Mouse (Mus musculus) hindbrain, embryonic 14.5 days (tissue): ENCODE data around the gene Psd. TPM values are rescaled to one million over a fixed set of nuclear protein-coding genes. Genes with fewer than 3 reads are reported as not detected.

Experiments used
- ATAC-seq: fragments of 200-750 bp; cut with Nextera tagmentation; 2 replicates; pipeline ENCODE4 v1.8.0; 2017; ENCODE audit warnings: moderate number of reproducible peaks, mild to moderate bottlenecking, moderate TSS enrichment, moderate library complexity; ENCODE audit not compliant: low FRiP score
- DNase-seq: peaks from one replicate; pipeline ENCODE4 v3.0.0-alpha.2; 2015; ENCODE audit warnings: low spot score
- H3K27ac ChIP-seq: fragments of 300-500 bp; sonication (generic); 2 replicates; pipeline ENCODE4 v1.5.1; 2014; ENCODE audit warnings: mild to moderate bottlenecking, moderate library complexity
- H3K27me3 ChIP-seq: fragments of 300-500 bp; sonication (generic); 2 replicates; pipeline ENCODE4 v1.6.1; 2014; ENCODE audit warnings: mild to moderate bottlenecking, low read length, mixed read lengths; ENCODE audit not compliant: control insufficient read depth, insufficient read depth
- H3K36me3 ChIP-seq: fragments of 300-500 bp; sonication (generic); replicated peaks from 2 replicates; pipeline ENCODE4 v1.6.1; 2014; ENCODE audit not compliant: control insufficient read depth, insufficient read depth
- H3K4me1 ChIP-seq: fragments of 300-500 bp; sonication (generic); replicated peaks from 2 replicates; pipeline ENCODE4 v1.6.1; 2014; ENCODE audit warnings: antibody characterized with exemption, low read length, mixed read lengths; ENCODE audit not compliant: control insufficient read depth, insufficient read depth
- H3K4me2 ChIP-seq: fragments of 300-500 bp; sonication (generic); replicated peaks from 2 replicates; pipeline ENCODE4 v1.6.1; 2014; ENCODE audit warnings: mild to moderate bottlenecking, moderate library complexity
- H3K4me3 ChIP-seq: fragments of 300-500 bp; sonication (generic); replicated peaks from 2 replicates; pipeline ENCODE4 v1.5.1; 2014; ENCODE audit warnings: mild to moderate bottlenecking, low read length
- H3K9ac ChIP-seq: fragments of 300-500 bp; sonication (generic); 2 replicates; pipeline ENCODE4 v1.6.1; 2014
- H3K9me3 ChIP-seq: fragments of 300-500 bp; sonication (generic); 2 replicates; pipeline ENCODE4 v1.6.1; 2016; ENCODE audit warnings: low read length; ENCODE audit not compliant: control insufficient read depth
- WGBS: fragments of 180-500 bp; shearing (Covaris S2); extraction: QIAGEN DNeasy Blood & Tissue Kit; methylation state at CpG from one replicate; pipeline ENCODE4 v1.1.7; 2014; 5-methylcytosine and 5-hydroxymethylcytosine counted together
- polyA plus RNA-seq: library from polyadenylated mRNA; unstranded; fragments of >200 nt; fragmentation: Nextera tagmentation; extraction: Ambion mirVana; gene quantifications from 2 replicates; pipeline ENCODE4 v1.2.1, GENCODE M21; 2014

Psd gene
- polyA plus RNA-seq, 1 experiment from 2014 or later: 131 TPM

GRCm38 (mm10) chr19:46331326-46331725, 4.4 kb upstream of the Psd start:
- Histone ChIP-seq H3K27me3 (no peaks in the 10 kb centered on the region), H3K4me2 (no peak overlapping the region), H3K9me3 (no peaks in the 10 kb centered on the region), H3K27ac (no peak overlapping the region), H3K4me1 (peaks cover 27% of the 10 kb centered on the region), H3K36me3 (peaks cover 25% of the 10 kb centered on the region), H3K9ac (no peak overlapping the region), H3K4me3 (no peak overlapping the region)
- 93% methylated on average over 14 of the region's 14 CpGs for WGBS
- ATAC-seq (no peak), DNase-seq (no peak)

- H3K27me3 ChIP-seq: no peaks in the 10 kb centered on the region
- H3K4me2 ChIP-seq: no peak overlapping the region
- WGBS: 93% methylated on average over 12 of the region's 12 CpGs
- ATAC-seq (no peak), DNase-seq (no peak)
- H3K4me1 ChIP-seq: peaks cover 33% of the 10 kb centered on the region
- no peak overlapping the region for H3K27ac ChIP-seq
- no peak overlapping the region for H3K9ac ChIP-seq
- peaks cover 25% of the 10 kb centered on the region for H3K36me3 ChIP-seq
- H3K9me3 ChIP-seq: no peaks in the 10 kb centered on the region
- H3K4me3 ChIP-seq: no peak overlapping the region
Observed at GRCm38 (mm10) chr19:46330696-46331095, 3.7 kb upstream of the Psd start.

- H3K27ac ChIP-seq: no peak overlapping the region; the same call in 1 of the 2 replicates
- ATAC-seq (no peak), DNase-seq (peak; percentile 76)
- H3K36me3 ChIP-seq: peaks cover 25% of the 10 kb centered on the region
- H3K4me1 ChIP-seq: peaks cover 40% of the 10 kb centered on the region
- H3K9me3 ChIP-seq: no peaks in the 10 kb centered on the region
- H3K4me3 ChIP-seq: peak overlapping the region; percentile 65
- peak overlapping the region; percentile 100 for H3K4me2 ChIP-seq
- H3K27me3 ChIP-seq: peaks cover 4% of the 10 kb centered on the region; the same call in 1 of the 2 replicates
- 0 out of 2 replicates have a peak overlapping the region, but pooled peaks have one; percentile 31 for H3K9ac ChIP-seq
- WGBS: 7% methylated on average over 16 of the region's 16 CpGs
Observed at GRCm38 (mm10) chr19:46329951-46330350, 3.0 kb upstream of the Psd start.

- Histone ChIP-seq H3K27ac (peak overlapping the region; percentile 97), H3K4me3 (peak overlapping the region; percentile 65), H3K4me1 (peaks cover 45% of the 10 kb centered on the region), H3K9ac (peak overlapping the region; percentile 74), H3K4me2 (peak overlapping the region; percentile 100), H3K9me3 (no peaks in the 10 kb centered on the region), H3K27me3 (peaks cover 10% of the 10 kb centered on the region), H3K36me3 (peaks cover 25% of the 10 kb centered on the region)
- 2% methylated on average over 54 of the region's 54 CpGs for WGBS
- ATAC-seq (peak; percentile 18; the same call in 1 of the 2 replicates), DNase-seq (no peak)
Observed at GRCm38 (mm10) chr19:46329031-46329641, 2.2 kb upstream of the Psd start.

- Histone ChIP-seq H3K9ac (peak within 1 kb of the TSS; percentile 74), H3K4me1 (peaks cover 45% of the 10 kb centered on the region), H3K4me2 (peak within 1 kb of the TSS; percentile 100), H3K27ac (peak within 1 kb of the TSS; percentile 97), H3K27me3 (peaks cover 10% of the 10 kb centered on the region), H3K4me3 (peak within 1 kb of the TSS; percentile 65), H3K36me3 (peaks cover 25% of the 10 kb centered on the region), H3K9me3 (no peaks in the 10 kb centered on the region)
- ATAC-seq (peak; percentile 88), DNase-seq (peak; percentile 95)
- WGBS: under 1% methylated on average over 79 of the region's 81 CpGs
Observed at GRCm38 (mm10) chr19:46328081-46329030, 1.4 kb upstream of the Psd start, which contains the start of gene Fbxl15. Fbxl15 (plus strand) TSS chr19:46328184.

GRCm38 (mm10) chr19:46327531-46328064, 642 bp upstream of the Psd start:
- Histone ChIP-seq H3K27ac (peak overlapping the region; percentile 97), H3K27me3 (peaks cover 10% of the 10 kb centered on the region), H3K9ac (peak overlapping the region; percentile 74), H3K36me3 (peaks cover 29% of the 10 kb centered on the region), H3K4me1 (peaks cover 52% of the 10 kb centered on the region), H3K9me3 (no peaks in the 10 kb centered on the region), H3K4me3 (peak overlapping the region; percentile 65), H3K4me2 (peak overlapping the region; percentile 100)
- DNase-seq (no peak), ATAC-seq (no peak)
- WGBS: 35% methylated on average over 14 of the region's 14 CpGs

GRCm38 (mm10) chr19:46326019-46326755, 769 bp downstream of the Psd start:
- Histone ChIP-seq H3K9ac (peak overlapping the region; percentile 74), H3K36me3 (peaks cover 16% of the 10 kb centered on the region), H3K4me3 (peak overlapping the region; percentile 65), H3K9me3 (no peaks in the 10 kb centered on the region), H3K4me1 (peaks cover 66% of the 10 kb centered on the region), H3K4me2 (peak overlapping the region; percentile 100), H3K27me3 (peaks cover 10% of the 10 kb centered on the region), H3K27ac (peak overlapping the region; percentile 97)
- DNase-seq (peak; percentile 26), ATAC-seq (no peak)
- 3% methylated on average over 25 of the region's 29 CpGs for WGBS

GRCm38 (mm10) chr19:46324918-46325317, 2.0 kb downstream of the Psd start:
- peaks cover 4% of the 10 kb centered on the region; the same call in 1 of the 2 replicates for H3K36me3 ChIP-seq
- DNase-seq: no peak
- 72% methylated on average over 5 of the region's 5 CpGs for WGBS
- peaks cover 18% of the 10 kb centered on the region for H3K27me3 ChIP-seq
- H3K9ac ChIP-seq: peak overlapping the region; percentile 74
- peak overlapping the region; percentile 100 for H3K4me2 ChIP-seq
- no peaks in the 10 kb centered on the region for H3K9me3 ChIP-seq
- H3K27ac ChIP-seq: no peak overlapping the region
- peaks cover 67% of the 10 kb centered on the region for H3K4me1 ChIP-seq
- ATAC-seq: no peak
- H3K4me3 ChIP-seq: peak overlapping the region; percentile 65
